Mouse (Mus musculus): ENCODE results near the gene Itih1. TPM values are rescaled to one million over a fixed set of nuclear protein-coding genes. Genes with fewer than 3 reads are reported as not detected.

Gene Itih1
- not detected for total RNA-seq (2023)

GRCm38 (mm10) chr14:30943038-30943437 is at the start of gene Itih1:
Gene Itih1, minus strand, starts transcription at chr14:30943289.

GRCm38 (mm10) chr14:30951154-30951825 is 8.2 kb upstream of the Itih1 start, which contains the start of gene Nek4:
Gene Nek4, plus strand, starts transcription at chr14:30951377.

GRCm38 (mm10) chr14:30923375-30924105 is 19.5 kb downstream of the Itih1 start, which contains the start of gene Itih3:
Gene Itih3, minus strand, starts transcription at chr14:30923760.

GRCm38 (mm10) chr14:30886204-30886603 is 56.9 kb downstream of the Itih1 start, which contains the start of gene Itih4:
Gene Itih4, plus strand, starts transcription at chr14:30886476.

Other genes with a start within 250 kb of the Itih1 start
- gene Sfmbt1, start 228.4 kb downstream of the Itih1 start, total RNA-seq (2023): 10.4 TPM
- gene Tmem110, start 117.7 kb downstream of the Itih1 start, total RNA-seq (2023): 13.9 TPM
- gene Mustn1, start 64.1 kb downstream of the Itih1 start, total RNA-seq (2023): 2.1 TPM
- gene Itih4, start 56.8 kb downstream of the Itih1 start, total RNA-seq (2023): not detected
- not detected for gene Itih3, start 19.5 kb downstream of the Itih1 start, total RNA-seq (2023)
- gene Nek4, start 8.1 kb upstream of the Itih1 start, total RNA-seq (2023): 3.3 TPM
- 9.1 TPM for gene Glt8d1, start 58.1 kb upstream of the Itih1 start, total RNA-seq (2023)
- 89.0 TPM for gene Spcs1, start 58.4 kb upstream of the Itih1 start, total RNA-seq (2023)
- gene Pbrm1, start 75.8 kb upstream of the Itih1 start, total RNA-seq (2023): 83.9 TPM
- 279 TPM for gene Gnl3, start 75.9 kb upstream of the Itih1 start, total RNA-seq (2023)
- 48.2 TPM for gene Smim4, start 185.7 kb upstream of the Itih1 start, total RNA-seq (2023)
- 0.41 TPM for gene Nt5dc2, start 187.8 kb upstream of the Itih1 start, total RNA-seq (2023)
- gene Stab1, start 225.4 kb upstream of the Itih1 start, total RNA-seq (2023): 1.6 TPM

Data from CD4-positive naive resting alpha-beta T cell, adult 57 days (primary cell).